In genomic region chr5:37525363-37525762, GRCm38 (mm10) we compare ENCODE assay signal across 24 mouse cellular contexts.
"Had no signal": no experiment of that assay in that cellular context is flagged by ENCODE, and none has a peak within 500 bp of the region (broad histone marks: within the 10 kb centered on the region; RNA-seq: fewer than 3 reads in every experiment).

No protein-coding gene starts in this region.

- H3K4me3 ChIP-seq: gastrocnemius, adult 2 months; heart, embryonic 10.5 days; heart, embryonic 12.5 days; hindbrain, embryonic 12.5 days; intestine, embryonic 15.5 days; kidney, embryonic 15.5 days; limb, embryonic 13.5 days; limb, embryonic 15.5 days had no signal

- H3K27me3 ChIP-seq: heart, embryonic 12.5 days; hindbrain, embryonic 12.5 days; intestine, embryonic 15.5 days; kidney, embryonic 15.5 days; limb, embryonic 13.5 days; limb, embryonic 15.5 days had no signal

- H3K4me2 ChIP-seq: heart, embryonic 12.5 days; hindbrain, embryonic 12.5 days; intestine, embryonic 15.5 days; kidney, embryonic 15.5 days; limb, embryonic 13.5 days; limb, embryonic 15.5 days had no signal

- H3K27ac ChIP-seq: gastrocnemius, adult 2 months; heart, embryonic 10.5 days; hindbrain, embryonic 12.5 days; intestine, embryonic 15.5 days; kidney, embryonic 15.5 days; kidney, postnatal 0 days; limb, embryonic 13.5 days; limb, embryonic 15.5 days had no signal

- DNase-seq: gastrocnemius, adult 2 months; gastrocnemius, postnatal 10 days; gastrocnemius, postnatal 25 days; heart, adult 18-20 months; heart, postnatal 10 days; heart, postnatal 4 days; kidney, adult 18-20 months; kidney, adult 8-10 months; kidney, postnatal 14 days; kidney, postnatal 36 days; layer of hippocampus, adult 9-11 months; layer of hippocampus, postnatal 36 days; left cerebral cortex, postnatal 4 days had no signal

- H3K36me3 ChIP-seq: heart, embryonic 10.5 days; heart, embryonic 12.5 days; hindbrain, embryonic 12.5 days; intestine, embryonic 15.5 days; kidney, embryonic 15.5 days; limb, embryonic 13.5 days; limb, embryonic 15.5 days had no signal

- H3K9me3 ChIP-seq: heart, embryonic 10.5 days; heart, embryonic 12.5 days; hindbrain, embryonic 12.5 days; intestine, embryonic 15.5 days; kidney, embryonic 15.5 days; limb, embryonic 13.5 days; limb, embryonic 15.5 days had no signal

- ATAC-seq: hindbrain, embryonic 16.5 days; inflammation-experienced regulatory T-cells, adult 6 months; intestine, embryonic 15.5 days; intestine, postnatal 0 days had no signal

- H3K9ac ChIP-seq: heart, embryonic 12.5 days; hindbrain, embryonic 12.5 days; intestine, embryonic 15.5 days; kidney, embryonic 15.5 days; limb, embryonic 13.5 days; limb, embryonic 15.5 days had no signal

- H3K4me1 ChIP-seq: heart, embryonic 10.5 days; hindbrain, embryonic 12.5 days; intestine, embryonic 15.5 days; kidney, embryonic 15.5 days; limb, embryonic 13.5 days; limb, embryonic 15.5 days had no signal
